Mouse (Mus musculus) adrenal gland, adult 2 months (tissue): ENCODE data around the gene Aimp2. TPM values are rescaled to one million over a fixed set of nuclear protein-coding genes. Genes with fewer than 3 reads are reported as not detected.

ENCODE experiments used
- DNase-seq: peaks from one replicate; pipeline ENCODE4 v3.0.0; 2021
- long read RNA-seq: library from polyadenylated mRNA; stranded (forward); transcript quantifications from one replicate; pipeline ENCODE4 v2.0.0, GENCODE M21; 2021
- polyA plus RNA-seq: library from polyadenylated mRNA; depleted of rRNA; stranded (reverse); fragments of >200 nt; gene quantifications from 2 replicates; pipeline ENCODE4 v1.2.3, GENCODE M21; 2012; rRNA removed
- total RNA-seq, 2 experiments: library from RNA; stranded (reverse); gene quantifications; 2 replicates each; pipeline ENCODE4 v1.2.3; 2021

Aimp2 gene
- 10 to 100 TPM; 37.5 to 38.1 TPM for total RNA-seq
- 69.2 and 77.6 TPM in 2 replicates for polyA plus RNA-seq
- long read RNA-seq, transcript Aimp2-201 (4 exons, 1,185 nt): major isoform, 20 of 28 reads
- long read RNA-seq, partial matches to known transcripts: 4 of 28 reads
- long read RNA-seq, other reads (novel, unspliced or antisense): 0 of 28 reads

GRCm38 (mm10) chr5:143909417-143910400 is at the start of gene Aimp2, which contains the start of gene Pms2:
Gene Aimp2 (minus strand): TSS chr5:143909847.
Gene Pms2 (plus strand): TSS chr5:143909964.
- DNase-seq: peak; percentile 97

GRCm38 (mm10) chr5:143957101-143957500 is 47.5 kb upstream of the Aimp2 start:
- no peak for DNase-seq

DNA sequence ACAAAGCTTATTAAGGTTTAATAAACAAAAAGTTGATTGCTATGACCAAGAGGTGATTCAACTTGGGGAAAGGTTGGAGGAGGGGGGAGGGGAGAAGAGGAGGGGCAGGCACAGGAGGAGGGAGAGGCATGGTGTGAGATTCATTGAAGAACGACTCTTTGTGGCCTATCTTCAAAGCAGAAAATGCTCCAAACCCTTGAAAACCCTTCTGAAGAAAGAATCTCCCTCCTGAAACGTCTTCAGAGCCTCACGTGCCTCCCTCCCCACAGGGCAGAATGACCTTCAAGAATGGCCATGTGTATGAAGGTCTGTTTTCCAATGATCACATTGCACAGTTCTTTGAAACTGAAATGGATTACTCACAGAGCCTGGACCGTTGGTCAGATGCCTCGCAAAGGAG is 40.4 kb upstream of the Aimp2 start:
- peak; percentile 59 for DNase-seq

DNA sequence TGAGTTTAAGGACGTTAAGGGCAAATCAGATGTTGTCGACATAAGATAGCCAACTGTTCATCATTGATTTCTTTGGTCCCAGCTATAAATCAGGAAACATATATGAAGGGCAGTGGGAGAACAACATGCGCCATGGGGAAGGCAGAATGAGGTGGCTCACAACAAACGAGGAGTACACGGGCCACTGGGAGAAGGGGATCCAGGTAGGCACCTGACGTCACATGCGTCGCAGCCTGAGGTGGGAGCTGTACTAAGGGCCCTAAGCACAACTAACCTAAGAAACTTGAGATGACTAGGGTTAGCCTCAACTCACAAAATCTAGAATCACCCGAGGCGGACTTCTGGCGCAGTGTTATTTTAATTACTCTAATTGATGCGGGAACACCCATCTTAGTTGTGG is 38.7 kb upstream of the Aimp2 start:
- DNase-seq: no peak

GRCm38 (mm10) chr5:143943231-143944125 is 33.8 kb upstream of the Aimp2 start:
- DNase-seq: no peak

GRCm38 (mm10) chr5:143941588-143941987 is 31.9 kb upstream of the Aimp2 start:
- DNase-seq: no peak

DNA sequence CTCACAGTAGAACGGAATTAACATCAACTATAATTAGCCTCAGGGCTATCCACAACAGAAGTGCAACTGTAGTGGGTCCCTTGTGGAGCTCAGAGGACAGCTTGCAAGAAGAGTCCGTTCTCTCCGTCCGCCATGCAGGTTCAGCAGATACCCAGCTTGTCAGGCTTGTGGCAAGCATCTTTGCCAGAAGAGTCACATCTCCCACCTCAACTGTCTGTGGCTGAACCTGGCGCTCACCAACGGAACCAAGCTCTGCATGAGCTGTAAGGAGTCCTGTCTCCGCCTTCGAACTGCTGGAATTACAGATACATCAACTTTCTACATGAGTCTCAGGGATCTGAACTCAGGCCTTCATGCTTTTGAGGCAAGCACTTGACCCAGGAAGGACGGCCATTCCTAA is 26.5 kb upstream of the Aimp2 start:
- no peak for DNase-seq

- DNase-seq: no peak
Measured at GRCm38 (mm10) chr5:143933875-143934274, 24.2 kb upstream of the Aimp2 start.

DNA sequence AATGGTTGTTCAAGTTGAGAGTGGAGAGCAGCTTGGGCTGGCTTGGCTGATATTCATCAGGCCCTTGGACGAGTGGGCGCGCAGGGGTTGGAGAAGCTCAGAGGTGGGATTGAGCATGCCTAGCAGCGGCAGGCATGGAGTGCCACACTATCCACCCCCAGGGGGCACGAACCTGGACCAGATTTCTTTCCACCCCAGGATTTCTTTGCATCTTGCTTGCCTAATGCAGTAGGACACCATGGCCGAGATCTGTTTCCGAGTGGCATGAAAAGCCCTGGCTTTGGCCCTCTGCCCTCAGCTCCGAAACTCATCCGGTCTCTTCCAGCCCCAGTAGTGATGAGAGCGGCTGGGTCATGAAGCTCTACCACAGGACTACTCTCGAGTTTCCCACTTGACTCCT is 23.8 kb upstream of the Aimp2 start:
- DNase-seq: no peak

- DNase-seq: peak; percentile 46
Measured at GRCm38 (mm10) chr5:143932831-143933230, 23.2 kb upstream of the Aimp2 start, which contains the start of gene Rsph10b. Gene Rsph10b (plus strand): TSS chr5:143933035.

DNA sequence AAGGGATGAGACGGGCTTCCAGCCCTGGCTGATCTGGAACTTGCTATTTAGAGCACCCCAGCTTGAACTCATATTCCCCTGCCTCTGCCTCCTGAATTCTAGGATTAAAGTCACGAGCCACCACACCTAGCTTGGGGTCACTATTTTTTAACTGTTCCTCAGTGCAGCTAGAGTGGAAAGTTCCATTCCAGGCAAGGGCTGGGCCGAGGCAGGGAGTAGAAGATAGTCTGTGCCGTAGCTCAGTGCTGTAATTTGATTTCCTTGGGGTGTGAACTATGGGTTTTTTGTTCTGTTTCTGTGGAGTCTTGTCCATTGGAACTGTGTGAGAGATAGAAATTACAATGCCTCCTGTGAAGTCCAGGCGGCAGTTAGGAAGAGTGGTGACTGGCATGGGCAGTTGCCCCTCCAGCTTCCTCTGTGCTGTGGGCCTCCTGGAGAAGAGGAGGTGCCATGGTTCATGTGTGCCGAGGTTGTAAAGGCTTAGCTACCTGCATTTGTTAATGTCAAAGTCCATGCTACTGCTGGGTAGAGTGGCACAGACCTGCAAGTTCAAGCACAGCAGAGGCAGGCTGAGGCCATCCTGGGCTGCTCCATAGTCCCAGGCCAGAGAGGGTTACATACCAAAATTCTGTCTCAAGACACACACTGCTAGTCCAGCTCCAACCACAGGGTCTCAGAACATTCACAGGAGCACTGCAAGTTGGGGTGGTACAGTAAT is 22.4 kb upstream of the Aimp2 start:
- no peak for DNase-seq

DNA sequence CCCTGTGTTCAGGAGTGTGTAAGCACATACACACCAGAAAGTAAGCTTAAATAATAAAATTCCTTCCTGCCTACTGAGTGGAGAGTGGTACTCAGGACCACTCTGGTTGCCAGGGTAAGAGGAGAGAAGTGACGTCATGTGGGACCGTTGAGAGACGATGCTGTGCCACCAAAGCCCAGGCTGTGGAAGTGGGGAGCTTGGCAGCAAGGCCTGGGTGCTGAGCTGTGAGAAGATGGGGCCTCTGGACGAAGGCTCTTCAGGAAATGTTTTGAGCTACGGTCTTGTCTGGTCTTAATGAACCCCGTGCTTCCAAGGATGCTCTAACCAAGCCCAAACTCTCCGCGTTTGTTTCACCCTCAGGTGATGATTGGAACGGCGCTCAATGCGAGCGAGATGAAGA is 21.0 kb upstream of the Aimp2 start:
- DNase-seq: no peak

DNA sequence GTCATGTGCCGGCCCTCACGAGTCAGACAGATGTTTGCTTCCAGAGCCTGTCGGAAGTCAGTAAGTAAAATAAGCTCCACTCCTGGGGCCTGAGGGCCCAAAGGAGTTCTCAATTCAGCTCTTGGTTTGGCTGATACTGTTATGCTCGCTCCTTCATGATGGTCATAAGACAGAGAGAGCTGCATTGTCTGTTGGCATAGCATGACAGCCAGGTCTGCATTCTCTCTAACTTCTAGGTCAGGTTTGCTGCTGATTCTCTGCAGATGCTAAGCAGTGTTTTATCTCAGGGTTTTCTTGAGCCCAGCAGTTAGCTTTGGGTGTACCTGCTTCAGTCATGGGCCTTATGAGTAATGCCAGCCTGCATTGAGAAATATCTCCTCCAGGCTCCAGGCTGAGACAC is 19.6 kb upstream of the Aimp2 start:
- DNase-seq: no peak

- DNase-seq: no peak
Measured at GRCm38 (mm10) chr5:143927875-143928274, 18.2 kb upstream of the Aimp2 start, which contains the start of gene Gm42421. Gene Gm42421 (plus strand): TSS chr5:143928175.

GRCm38 (mm10) chr5:143924781-143925452 is 15.3 kb upstream of the Aimp2 start:
- DNase-seq: no peak

GRCm38 (mm10) chr5:143918120-143918519 is 8.5 kb upstream of the Aimp2 start:
- no peak for DNase-seq

- DNase-seq: peak; percentile 70
Measured at GRCm38 (mm10) chr5:143917418-143917817, 7.8 kb upstream of the Aimp2 start.

GRCm38 (mm10) chr5:143916221-143916620 is 6.6 kb upstream of the Aimp2 start:
- DNase-seq: no peak

- no peak for DNase-seq
Measured at GRCm38 (mm10) chr5:143908926-143909325, 721 bp downstream of the Aimp2 start.

- DNase-seq: no peak
Measured at GRCm38 (mm10) chr5:143906429-143906828, 3.2 kb downstream of the Aimp2 start.

DNA sequence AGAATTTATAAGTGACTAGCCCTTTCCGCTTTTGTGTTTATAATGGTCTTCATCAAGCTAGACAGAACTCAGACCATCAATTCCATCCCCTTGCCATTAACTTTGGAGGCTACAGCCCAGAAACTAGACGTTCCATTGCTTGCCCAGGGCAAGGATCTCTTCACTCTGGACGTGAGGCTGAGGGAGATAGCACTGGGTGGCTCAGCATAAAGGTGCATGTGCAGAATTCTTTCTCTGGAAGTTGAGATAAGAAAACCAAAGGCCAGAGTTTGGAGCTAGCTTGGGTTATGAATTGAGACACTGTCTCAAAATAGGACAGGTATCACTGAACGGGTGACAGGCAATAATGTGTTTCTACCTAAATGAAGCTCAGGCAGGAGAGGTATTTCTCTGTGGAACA is 5.8 kb downstream of the Aimp2 start:
- DNase-seq: no peak
